Mouse (Mus musculus) cerebellum, adult 18-20 months (tissue): ENCODE measurements around the gene Hist1h3c.
"Not testable (repeated sequence)": the region's sequence is repeated elsewhere in the genome, so short reads cannot be mapped to it uniquely, and the experiment has no call there.

Experiments
- DNase-seq, 2 experiments: peaks; one replicate each; pipeline ENCODE4 v3.0.0; 2021

Hist1h3c gene

DNA sequence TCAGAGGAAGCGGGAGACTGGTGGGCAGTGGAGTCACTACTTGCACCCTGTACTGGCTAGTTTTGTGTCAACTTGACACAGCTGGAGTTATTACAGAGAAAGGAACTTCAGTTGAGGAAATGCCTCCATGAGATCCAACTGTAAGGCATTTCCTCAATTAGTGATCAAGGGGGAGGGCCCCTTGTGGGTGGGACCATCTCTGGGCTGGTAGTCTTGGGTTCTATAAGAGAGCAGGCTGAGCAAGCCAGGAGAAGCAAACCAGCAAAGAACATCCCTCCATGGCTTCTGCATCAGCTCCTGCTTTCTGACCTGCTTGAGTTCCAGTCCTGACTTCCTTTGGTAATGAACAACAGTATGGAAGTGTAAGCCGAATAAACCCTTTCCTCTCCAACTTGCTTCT is 42.6 kb downstream of the Hist1h3c start:
- DNase-seq: not testable (repeated sequence)

DNA sequence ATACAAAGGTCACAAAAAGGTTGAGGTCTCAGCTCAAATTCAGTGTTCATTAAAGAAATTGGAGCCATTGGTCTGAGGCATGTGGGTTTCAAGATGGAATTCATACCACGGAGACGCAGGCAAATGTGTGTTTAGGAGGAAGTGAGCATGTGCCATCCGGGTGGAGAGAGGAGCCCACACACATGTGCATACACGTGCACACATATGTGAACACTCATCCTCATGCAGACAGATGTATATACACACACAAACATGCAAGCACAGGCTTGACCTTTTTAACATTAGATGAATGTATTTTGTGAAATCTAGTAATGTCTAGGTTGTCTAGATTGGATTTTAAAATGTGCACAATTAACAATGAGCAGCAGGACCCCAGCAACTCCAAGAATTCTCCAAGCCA is 43.2 kb downstream of the Hist1h3c start:
- no peak for DNase-seq

DNA sequence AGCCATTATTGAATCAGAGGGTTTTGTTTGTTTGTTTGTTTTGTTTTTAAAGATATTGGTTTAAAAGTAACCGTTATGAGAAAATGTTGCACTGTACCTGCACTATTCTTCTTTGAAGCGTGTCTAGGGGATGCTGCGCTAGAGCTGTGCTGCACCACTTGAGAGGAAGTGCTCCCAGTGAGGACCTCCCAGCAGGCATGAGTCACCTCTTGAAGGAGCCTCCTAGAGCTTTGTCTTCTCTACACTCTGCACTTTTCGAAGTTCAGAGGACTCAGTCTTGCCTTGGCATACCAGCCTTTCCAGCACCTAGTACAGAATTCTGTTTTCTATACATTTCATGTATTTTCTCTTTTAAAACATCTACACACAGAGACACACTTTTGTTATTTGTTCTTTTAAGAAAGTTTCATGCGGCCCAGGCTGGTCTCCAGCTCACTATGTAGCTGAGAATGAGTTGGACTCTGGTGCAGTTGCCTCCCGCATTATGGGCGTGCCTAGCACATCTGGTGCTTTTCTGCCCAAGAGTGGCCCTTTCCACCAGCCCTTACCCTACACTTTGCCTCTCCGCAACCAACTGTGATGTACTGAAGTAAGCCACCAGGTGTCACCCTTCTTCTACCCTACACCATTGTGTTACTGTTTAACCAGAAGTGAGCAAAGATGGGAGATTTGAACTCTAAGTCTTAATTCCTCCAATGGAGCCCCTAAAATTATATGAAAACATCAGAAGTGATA is 44.4 kb downstream of the Hist1h3c start:
- peak; percentile 64 to 72 for DNase-seq

DNA sequence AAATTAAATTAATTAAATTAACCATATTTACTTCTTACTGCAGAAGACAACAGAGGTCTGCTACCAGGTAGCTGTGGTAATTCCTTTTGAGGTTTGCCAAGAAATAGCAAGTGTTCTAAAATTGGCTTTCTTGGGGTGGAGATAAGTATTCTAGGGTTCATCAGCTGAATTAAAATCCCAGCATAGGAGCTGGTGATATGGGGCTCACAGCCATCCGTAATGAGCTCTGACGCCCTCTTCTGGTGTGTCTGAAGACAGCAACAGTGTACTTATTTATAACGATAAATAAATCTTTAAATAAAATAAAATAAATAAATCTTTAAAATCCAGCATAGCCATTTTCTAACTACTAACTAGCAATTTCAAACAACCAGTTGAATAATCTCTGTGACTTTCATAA is 45.6 kb downstream of the Hist1h3c start:
- DNase-seq: no peak

- DNase-seq: no peak
Measured at GRCm38 (mm10) chr13:23698996-23699395, 46.4 kb downstream of the Hist1h3c start.

GRCm38 (mm10) chr13:23698300-23698693 is 47.1 kb downstream of the Hist1h3c start, which contains the start of gene Hist1h4c:
Hist1h4c (minus strand) TSS chr13:23698454.
- DNase-seq: peak; percentile 96 to 98

- DNase-seq: peak in 1 of 2 experiments; percentile 45
Measured at GRCm38 (mm10) chr13:23697491-23698299, 47.7 kb downstream of the Hist1h3c start.

DNA sequence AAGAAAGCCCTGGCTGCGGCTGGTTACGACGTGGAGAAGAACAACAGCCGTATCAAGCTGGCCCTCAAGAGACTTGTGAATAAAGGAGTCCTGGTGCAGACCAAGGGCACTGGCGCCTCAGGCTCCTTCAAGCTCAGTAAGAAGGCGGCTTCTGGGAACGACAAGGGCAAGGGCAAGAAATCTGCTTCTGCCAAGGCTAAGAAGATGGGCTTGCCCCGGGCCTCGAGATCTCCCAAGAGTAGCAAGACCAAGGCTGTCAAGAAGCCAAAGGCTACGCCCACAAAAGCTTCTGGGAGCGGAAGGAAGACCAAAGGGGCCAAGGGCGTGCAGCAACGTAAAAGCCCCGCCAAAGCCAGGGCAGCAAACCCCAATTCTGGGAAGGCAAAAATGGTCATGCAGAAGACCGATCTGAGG is 49.3 kb downstream of the Hist1h3c start:
- DNase-seq: no peak

DNA sequence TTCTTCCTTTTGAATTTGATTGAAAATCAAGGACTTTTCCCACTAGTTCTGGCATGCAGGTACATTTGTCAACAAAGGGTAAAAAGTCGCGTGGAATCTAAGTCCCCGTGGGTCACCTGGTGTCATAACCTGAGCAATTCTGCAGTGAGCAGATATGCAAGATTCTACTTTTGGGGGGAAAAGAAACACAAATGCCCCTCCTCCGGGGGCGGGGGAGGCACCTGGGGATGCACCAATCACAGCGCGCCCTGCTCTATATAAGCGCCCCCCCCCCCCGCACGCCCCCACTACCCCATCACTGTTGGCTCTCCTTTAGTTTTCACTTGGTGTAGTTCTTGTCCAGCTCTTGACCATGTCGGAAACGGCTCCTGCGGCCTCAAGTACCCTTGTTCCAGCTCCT is 49.9 kb downstream of the Hist1h3c start, which contains the start of gene Hist1h1t:
Gene Hist1h1t, plus strand, starts transcription at position 301 of the 400 bp plus-strand sequence.
- DNase-seq: no peak
